Mouse (Mus musculus) G1E (cell line): Measurements from ENCODE around the gene Cdh24.

ENCODE experiments used
- CTCF ChIP-seq: IDR thresholded peaks from 2 replicates; pipeline ENCODE4 v1.5.1; 2012; ENCODE audit warnings: low read depth, low read length, inconsistent platforms, mixed read lengths
- GATA1 ChIP-seq: IDR thresholded peaks from 2 replicates; pipeline ENCODE4 v1.6.1; 2012; ENCODE audit warnings: borderline replicate concordance, low read length, inconsistent platforms, mixed read lengths
- GATA2 ChIP-seq: IDR thresholded peaks from 2 replicates; pipeline ENCODE4 v1.6.1; 2012; ENCODE audit warnings: low read depth, low read length, inconsistent platforms, borderline replicate concordance
- POLR2AphosphoS5 ChIP-seq: IDR thresholded peaks from 2 replicates; pipeline ENCODE4 v1.6.1; 2012; ENCODE audit warnings: low read depth, low read length, inconsistent platforms; ENCODE audit not compliant: insufficient replicate concordance
- TAL1 ChIP-seq: conservative IDR thresholded peaks from 2 replicates; pipeline ENCODE4 v1.6.1; 2012; ENCODE audit warnings: low read depth, low read length, inconsistent platforms, mixed read lengths

- TF ChIP-seq GATA1 (no peak), CTCF (no peak), GATA2 (no peak), POLR2AphosphoS5 (no peak), TAL1 (no peak)
Observed at GRCm38 (mm10) chr14:54638210-54638609, 3.0 kb downstream of the Cdh24 start.
